Mouse (Mus musculus): ENCODE measurements around the gene Ece1. TPM values are rescaled to one million over a fixed set of nuclear protein-coding genes. Genes with fewer than 3 reads are reported as not detected.

Ece1 gene
- polyA plus RNA-seq, 1 experiment from 2014 or later = 41.4 TPM

- Histone ChIP-seq H3K9me3 (replicated peaks) (no peaks in the 10 kb centered on the region), H3K4me1 (peaks cover 22% of the 10 kb centered on the region), H3K27ac (peak overlapping the region; percentile 99), H3K4me3 (peak overlapping the region; percentile 100), H3K36me3 (peaks cover 32% of the 10 kb centered on the region), H3K27me3 (ENCODE audit: low read depth, poor library complexity, severe bottlenecking) (peaks cover 22% of the 10 kb centered on the region)
- peak; percentile 98 for DNase-seq (ENCODE audit: low spot score)
- under 1% methylated on average over 45 of the region's 59 CpGs for WGBS
Measured at GRCm38 (mm10) chr4:137993291-137993758, 131.3 kb downstream of the Ece1 start.

GRCm38 (mm10) chr4:137993821-137994561, 132.0 kb downstream of the Ece1 start:
- Histone ChIP-seq H3K27me3 (ENCODE audit: low read depth, poor library complexity, severe bottlenecking) (peaks cover 18% of the 10 kb centered on the region), H3K9me3 (replicated peaks) (no peaks in the 10 kb centered on the region), H3K4me3 (peak overlapping the region; percentile 100), H3K4me1 (peaks cover 22% of the 10 kb centered on the region), H3K27ac (peak overlapping the region; percentile 99), H3K36me3 (peaks cover 39% of the 10 kb centered on the region)
- under 1% methylated on average over 45 of the region's 60 CpGs for WGBS
- peak; percentile 65 for DNase-seq (ENCODE audit: low spot score)

GRCm38 (mm10) chr4:137994562-137995336, 132.7 kb downstream of the Ece1 start:
- Histone ChIP-seq H3K4me3 (peak overlapping the region; percentile 100), H3K36me3 (peaks cover 47% of the 10 kb centered on the region), H3K27ac (peak overlapping the region; percentile 99), H3K27me3 (ENCODE audit: low read depth, poor library complexity, severe bottlenecking) (peaks cover 17% of the 10 kb centered on the region), H3K4me1 (peaks cover 22% of the 10 kb centered on the region), H3K9me3 (replicated peaks) (no peaks in the 10 kb centered on the region)
- 49% methylated on average over 12 of the region's 12 CpGs for WGBS
- DNase-seq (ENCODE audit: low spot score) = no peak

- Histone ChIP-seq H3K4me1 (peaks cover 25% of the 10 kb centered on the region), H3K27me3 (ENCODE audit: low read depth, poor library complexity, severe bottlenecking) (peaks cover 17% of the 10 kb centered on the region), H3K27ac (no peak overlapping the region), H3K4me3 (peak overlapping the region; percentile 100), H3K36me3 (peaks cover 53% of the 10 kb centered on the region), H3K9me3 (replicated peaks) (no peaks in the 10 kb centered on the region)
- DNase-seq (ENCODE audit: low spot score) = no peak
- 91% methylated on average over 12 of the region's 12 CpGs for WGBS
Measured at GRCm38 (mm10) chr4:137995399-137995798, 133.4 kb downstream of the Ece1 start.

GRCm38 (mm10) chr4:137998232-137998631, 136.2 kb downstream of the Ece1 start:
- no peak for DNase-seq (ENCODE audit: low spot score)
- H3K36me3 ChIP-seq = peaks cover 80% of the 10 kb centered on the region

GRCm38 (mm10) chr4:138000682-138001081, 138.6 kb downstream of the Ece1 start:
- DNase-seq (ENCODE audit: low spot score) = no peak
- Histone ChIP-seq H3K36me3 (peaks cover 96% of the 10 kb centered on the region), H3K27me3 (ENCODE audit: low read depth, poor library complexity, severe bottlenecking) (no peaks in the 10 kb centered on the region), H3K4me3 (no peak overlapping the region), H3K9me3 (replicated peaks) (no peaks in the 10 kb centered on the region), H3K4me1 (peaks cover 17% of the 10 kb centered on the region), H3K27ac (no peak overlapping the region)
- WGBS = 81% methylated on average over 7 of the region's 7 CpGs

More at GRCm38 (mm10) chr4:137998232-137998631, 136.2 kb downstream of the Ece1 start:
- Histone ChIP-seq H3K27me3 (ENCODE audit: low read depth, poor library complexity, severe bottlenecking) (no peaks in the 10 kb centered on the region), H3K9me3 (replicated peaks) (no peaks in the 10 kb centered on the region), H3K4me3 (no peak overlapping the region), H3K27ac (no peak overlapping the region), H3K4me1 (peaks cover 29% of the 10 kb centered on the region)
- 85% methylated on average over 4 of the region's 4 CpGs for WGBS

GRCm38 (mm10) chr4:138003909-138004610, 142.0 kb downstream of the Ece1 start:
- WGBS = 86% methylated on average over 11 of the region's 11 CpGs

GRCm38 (mm10) chr4:138005781-138006180, 143.7 kb downstream of the Ece1 start:
- H3K4me3 ChIP-seq = no peak overlapping the region
- H3K9me3 ChIP-seq (replicated peaks) = no peaks in the 10 kb centered on the region
- H3K4me1 ChIP-seq = 0 out of 2 replicates have a peak, but pooled peaks cover under 1% of the 10 kb centered on the region
- H3K27me3 ChIP-seq (ENCODE audit: low read depth, poor library complexity, severe bottlenecking) = no peaks in the 10 kb centered on the region
- no peak for DNase-seq (ENCODE audit: low spot score)
- 95% methylated on average over 1 of the region's 1 CpGs for WGBS
- peaks cover 93% of the 10 kb centered on the region for H3K36me3 ChIP-seq
- no peak overlapping the region for H3K27ac ChIP-seq

More at GRCm38 (mm10) chr4:138003909-138004610, 142.0 kb downstream of the Ece1 start:
- peaks cover 95% of the 10 kb centered on the region for H3K36me3 ChIP-seq
- DNase-seq (ENCODE audit: low spot score) = no peak
- H3K4me1 ChIP-seq = 0 out of 2 replicates have a peak, but pooled peaks cover 7% of the 10 kb centered on the region
- no peak overlapping the region for H3K4me3 ChIP-seq
- H3K27me3 ChIP-seq (ENCODE audit: low read depth, poor library complexity, severe bottlenecking) = no peaks in the 10 kb centered on the region
- no peak overlapping the region for H3K27ac ChIP-seq
- H3K9me3 ChIP-seq (replicated peaks) = no peaks in the 10 kb centered on the region

GRCm38 (mm10) chr4:138006951-138007613, 145.0 kb downstream of the Ece1 start:
- H3K36me3 ChIP-seq = peaks cover 95% of the 10 kb centered on the region
- no peak overlapping the region for H3K27ac ChIP-seq

GRCm38 (mm10) chr4:138008646-138009045, 146.6 kb downstream of the Ece1 start:
- 97% methylated on average over 6 of the region's 6 CpGs for WGBS
- Histone ChIP-seq H3K4me1 (no peaks in the 10 kb centered on the region), H3K9me3 (replicated peaks) (no peaks in the 10 kb centered on the region), H3K4me3 (no peak overlapping the region), H3K36me3 (peaks cover 95% of the 10 kb centered on the region), H3K27ac (no peak overlapping the region), H3K27me3 (ENCODE audit: low read depth, poor library complexity, severe bottlenecking) (no peaks in the 10 kb centered on the region)
- no peak for DNase-seq (ENCODE audit: low spot score)

More at GRCm38 (mm10) chr4:138006951-138007613, 145.0 kb downstream of the Ece1 start:
- no peaks in the 10 kb centered on the region for H3K4me1 ChIP-seq
- H3K27me3 ChIP-seq (ENCODE audit: low read depth, poor library complexity, severe bottlenecking) = no peaks in the 10 kb centered on the region
- no peak overlapping the region for H3K4me3 ChIP-seq
- WGBS = 90% methylated on average over 9 of the region's 9 CpGs
- no peaks in the 10 kb centered on the region for H3K9me3 ChIP-seq (replicated peaks)
- DNase-seq (ENCODE audit: low spot score) = no peak

GRCm38 (mm10) chr4:138009786-138010502, 147.9 kb downstream of the Ece1 start:
- no peak for DNase-seq (ENCODE audit: low spot score)
- Histone ChIP-seq H3K4me3 (no peak overlapping the region), H3K4me1 (no peaks in the 10 kb centered on the region), H3K36me3 (peaks cover 93% of the 10 kb centered on the region), H3K27me3 (ENCODE audit: low read depth, poor library complexity, severe bottlenecking) (no peaks in the 10 kb centered on the region), H3K27ac (no peak overlapping the region), H3K9me3 (replicated peaks) (no peaks in the 10 kb centered on the region)
- 96% methylated on average over 4 of the region's 4 CpGs for WGBS
